Mouse (Mus musculus): ENCODE measurements around the gene Gpm6b. TPM values are rescaled to one million over a fixed set of nuclear protein-coding genes. Genes with fewer than 3 reads are reported as not detected.

The Gpm6b gene
- 1.8 and 1.9 TPM in 2 replicates for polyA plus RNA-seq (2012; rRNA removed)

DNA sequence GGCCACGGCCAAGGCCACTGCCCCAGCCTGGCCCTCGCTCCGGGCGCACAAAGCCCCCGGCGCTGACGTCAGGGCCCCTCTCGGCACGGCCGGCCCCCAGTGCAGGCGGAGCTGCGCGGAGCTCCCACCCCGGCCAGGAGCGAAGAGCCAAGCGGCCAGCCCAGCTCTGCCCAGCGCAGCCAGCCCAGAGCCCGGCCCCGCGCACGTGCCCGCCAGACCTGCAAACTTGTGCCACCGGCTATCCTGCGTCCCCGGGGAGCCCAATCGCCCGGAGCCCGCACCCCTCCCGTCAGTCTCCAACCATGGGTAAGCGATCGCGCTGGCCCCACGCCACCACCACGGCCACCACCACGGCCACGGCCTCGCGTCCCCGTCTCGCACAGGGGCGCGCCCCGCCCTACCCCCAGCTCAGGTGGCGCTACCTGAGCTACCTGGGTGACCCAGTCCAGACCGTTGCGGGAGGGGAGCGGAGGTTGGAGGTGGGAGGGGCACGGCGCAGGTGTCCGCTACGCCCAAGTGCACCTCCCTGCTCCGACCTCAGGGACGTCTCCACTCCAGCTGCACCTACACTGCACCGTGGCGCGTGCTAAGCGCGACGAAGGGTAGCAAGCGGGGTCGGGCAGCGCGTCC is at the start of gene Gpm6b:
TSS of gene Gpm6b (plus strand) at position 81 of the 630 bp plus-strand sequence.

Other genes with a start within 250 kb of the Gpm6b start
- gene Gemin8, start 68.5 kb upstream of the Gpm6b start, polyA plus RNA-seq (2012; rRNA removed), result 1.3 and 1.6 TPM in 2 replicates
- gene Trappc2, start 201.7 kb downstream of the Gpm6b start, polyA plus RNA-seq (2012; rRNA removed), result 0.21 and 0.39 TPM in 2 replicates
- gene Ofd1, start 201.8 kb downstream of the Gpm6b start, polyA plus RNA-seq (2012; rRNA removed), result 0.19 and 0.20 TPM in 2 replicates
- 0.78 and 1.0 TPM in 2 replicates for gene Rab9, start 241.0 kb downstream of the Gpm6b start, polyA plus RNA-seq (2012; rRNA removed)